Mouse (Mus musculus) midbrain, embryonic 10.5 days (tissue): ENCODE measurements around the gene Cyb561d2. TPM values are rescaled to one million over a fixed set of nuclear protein-coding genes. Genes with fewer than 3 reads are reported as not detected.
"Not testable (repeated sequence)": the region's sequence is repeated elsewhere in the genome, so short reads cannot be mapped to it uniquely, and the experiment has no call there.

Source experiments
- DNase-seq: peaks from one replicate; pipeline ENCODE4 v3.0.0-alpha.2; 2017; ENCODE audit warnings: low spot score
- H3K27ac ChIP-seq: fragments of 300-500 bp; sonication (generic); replicated peaks from 2 replicates; pipeline ENCODE4 v1.5.1; 2016; ENCODE audit warnings: mild to moderate bottlenecking
- H3K27me3 ChIP-seq: fragments of 300-500 bp; sonication (generic); 2 replicates; pipeline ENCODE4 v1.6.1; 2016; ENCODE audit warnings: low read depth, mild to moderate bottlenecking; ENCODE audit not compliant: poor library complexity, severe bottlenecking
- H3K36me3 ChIP-seq: fragments of 300-500 bp; sonication (generic); 2 replicates; pipeline ENCODE4 v1.6.1; 2016; ENCODE audit warnings: mild to moderate bottlenecking, moderate library complexity
- H3K4me1 ChIP-seq: fragments of 300-500 bp; sonication (generic); 2 replicates; pipeline ENCODE4 v1.6.1; 2016
- H3K4me3 ChIP-seq: fragments of 300-500 bp; sonication (generic); 2 replicates; pipeline ENCODE4 v1.5.1; 2016; ENCODE audit warnings: mild to moderate bottlenecking, moderate library complexity
- H3K9me3 ChIP-seq: fragments of 300-500 bp; sonication (generic); replicated peaks from 2 replicates; pipeline ENCODE4 v1.6.1; 2016; ENCODE audit warnings: mild to moderate bottlenecking
- WGBS: fragments of 180-500 bp; shearing (Covaris S2); methylation state at CpG from one replicate; pipeline ENCODE4 v1.1.7; 2016; 5-methylcytosine and 5-hydroxymethylcytosine counted together
- polyA plus RNA-seq: library from polyadenylated mRNA; unstranded; fragments of >200 nt; fragmentation: Nextera tagmentation; extraction: Ambion mirVana; gene quantifications from 2 replicates; pipeline ENCODE4 v1.2.1, GENCODE M21; 2016

The Cyb561d2 gene
- polyA plus RNA-seq, 1 experiment from 2014 or later: 20.5 TPM

- Histone ChIP-seq H3K4me3 (peak overlapping the region; percentile 66; the same call in 1 of the 2 replicates), H3K9me3 (no peaks in the 10 kb centered on the region), H3K27ac (0 out of 2 replicates have a peak overlapping the region, but pooled peaks have one; percentile 34), H3K36me3 (peaks cover 30% of the 10 kb centered on the region), H3K4me1 (peaks cover 67% of the 10 kb centered on the region), H3K27me3 (no peaks in the 10 kb centered on the region)
- DNase-seq: no peak
- 94% methylated on average over 14 of the region's 14 CpGs for WGBS
Measured at GRCm38 (mm10) chr9:107579023-107579900, 37.3 kb upstream of the Cyb561d2 start.

GRCm38 (mm10) chr9:107578587-107578986 is 36.6 kb upstream of the Cyb561d2 start, which contains the start of gene Naa80:
Gene Naa80, plus strand, starts transcription at chr9:107578887.
- 0 out of 2 replicates have a peak within 1 kb of the TSS, but pooled peaks have one; percentile 35 for H3K27ac ChIP-seq
- peaks cover 31% of the 10 kb centered on the region for H3K36me3 ChIP-seq
- 0 out of 2 replicates have a peak, but pooled peaks cover 2% of the 10 kb centered on the region for H3K9me3 ChIP-seq
- 81% methylated on average over 3 of the region's 3 CpGs for WGBS
- peaks cover 67% of the 10 kb centered on the region for H3K4me1 ChIP-seq
- H3K27me3 ChIP-seq: no peaks in the 10 kb centered on the region
- no peak for DNase-seq
- peak within 1 kb of the TSS; percentile 66; the same call in 1 of the 2 replicates for H3K4me3 ChIP-seq

- H3K27ac ChIP-seq: 0 out of 2 replicates have a peak overlapping the region, but pooled peaks have one; percentile 35
- 95% methylated on average over 10 of the region's 10 CpGs for WGBS
- peak overlapping the region; percentile 53; the same call in 1 of the 2 replicates for H3K4me3 ChIP-seq
- no peaks in the 10 kb centered on the region for H3K27me3 ChIP-seq
- no peak for DNase-seq
- peaks cover 67% of the 10 kb centered on the region for H3K4me1 ChIP-seq
- H3K36me3 ChIP-seq: peaks cover 31% of the 10 kb centered on the region
- 0 out of 2 replicates have a peak, but pooled peaks cover 6% of the 10 kb centered on the region for H3K9me3 ChIP-seq
Measured at GRCm38 (mm10) chr9:107577871-107578270, 35.9 kb upstream of the Cyb561d2 start.

GRCm38 (mm10) chr9:107576357-107577107 is 34.5 kb upstream of the Cyb561d2 start, which contains the start of gene Hyal1:
Gene Hyal1, plus strand, starts transcription at chr9:107576927.
- peak within 1 kb of the TSS; percentile 53 for H3K4me3 ChIP-seq
- peak; percentile 85 for DNase-seq
- 30% methylated on average over 16 of the region's 16 CpGs for WGBS
- peak within 1 kb of the TSS; percentile 81 for H3K27ac ChIP-seq
- peaks cover 66% of the 10 kb centered on the region for H3K4me1 ChIP-seq
- 0 out of 2 replicates have a peak, but pooled peaks cover 6% of the 10 kb centered on the region for H3K9me3 ChIP-seq
- H3K36me3 ChIP-seq: peaks cover 39% of the 10 kb centered on the region
- H3K27me3 ChIP-seq: no peaks in the 10 kb centered on the region

GRCm38 (mm10) chr9:107575579-107576356 is 33.8 kb upstream of the Cyb561d2 start:
- Histone ChIP-seq H3K27ac (peak overlapping the region; percentile 81), H3K27me3 (no peaks in the 10 kb centered on the region), H3K9me3 (0 out of 2 replicates have a peak, but pooled peaks cover 6% of the 10 kb centered on the region), H3K36me3 (peaks cover 46% of the 10 kb centered on the region), H3K4me1 (peaks cover 66% of the 10 kb centered on the region), H3K4me3 (no peak overlapping the region)
- WGBS: 87% methylated on average over 14 of the region's 14 CpGs
- DNase-seq: no peak

- Histone ChIP-seq H3K4me1 (peaks cover 59% of the 10 kb centered on the region), H3K36me3 (peaks cover 52% of the 10 kb centered on the region)
- H3K9me3 ChIP-seq: not testable (repeated sequence)
Measured at GRCm38 (mm10) chr9:107573774-107574173, 31.8 kb upstream of the Cyb561d2 start.

GRCm38 (mm10) chr9:107572327-107572662 is 30.3 kb upstream of the Cyb561d2 start:
- Histone ChIP-seq H3K36me3 (peaks cover 51% of the 10 kb centered on the region), H3K9me3 (0 out of 2 replicates have a peak, but pooled peaks cover 6% of the 10 kb centered on the region), H3K4me3 (peak overlapping the region; percentile 11), H3K27ac (no peak overlapping the region), H3K4me1 (peaks cover 59% of the 10 kb centered on the region), H3K27me3 (no peaks in the 10 kb centered on the region)
- 95% methylated on average over 2 of the region's 2 CpGs for WGBS
- DNase-seq: no peak

More at GRCm38 (mm10) chr9:107573774-107574173, 31.8 kb upstream of the Cyb561d2 start:
- not testable (repeated sequence) for H3K4me3 ChIP-seq, DNase-seq, H3K27me3 ChIP-seq, H3K27ac ChIP-seq
- WGBS: 75% methylated on average over 6 of the region's 6 CpGs

GRCm38 (mm10) chr9:107571534-107572326 is 29.7 kb upstream of the Cyb561d2 start:
- Histone ChIP-seq H3K36me3 (peaks cover 51% of the 10 kb centered on the region), H3K27ac (no peak overlapping the region), H3K27me3 (no peaks in the 10 kb centered on the region), H3K9me3 (0 out of 2 replicates have a peak, but pooled peaks cover 6% of the 10 kb centered on the region), H3K4me3 (peak overlapping the region; percentile 89), H3K4me1 (peaks cover 59% of the 10 kb centered on the region)
- 95% methylated on average over 22 of the region's 22 CpGs for WGBS
- no peak for DNase-seq

- 94% methylated on average over 21 of the region's 21 CpGs for WGBS
Measured at GRCm38 (mm10) chr9:107570845-107571244, 28.9 kb upstream of the Cyb561d2 start.

GRCm38 (mm10) chr9:107570016-107570415 is 28.0 kb upstream of the Cyb561d2 start:
- Histone ChIP-seq H3K4me3 (peak overlapping the region; percentile 89), H3K27ac (peak overlapping the region; percentile 98), H3K9me3 (0 out of 2 replicates have a peak, but pooled peaks cover 6% of the 10 kb centered on the region), H3K36me3 (peaks cover 64% of the 10 kb centered on the region), H3K4me1 (peaks cover 62% of the 10 kb centered on the region), H3K27me3 (no peaks in the 10 kb centered on the region)
- no peak for DNase-seq
- WGBS: 57% methylated on average over 13 of the region's 13 CpGs

More at GRCm38 (mm10) chr9:107570845-107571244, 28.9 kb upstream of the Cyb561d2 start:
- Histone ChIP-seq H3K9me3 (0 out of 2 replicates have a peak, but pooled peaks cover 6% of the 10 kb centered on the region), H3K27me3 (no peaks in the 10 kb centered on the region), H3K4me1 (peaks cover 59% of the 10 kb centered on the region), H3K27ac (peak overlapping the region; percentile 98; the same call in 1 of the 2 replicates), H3K4me3 (peak overlapping the region; percentile 89), H3K36me3 (peaks cover 58% of the 10 kb centered on the region)
- no peak for DNase-seq

- Histone ChIP-seq H3K36me3 (peaks cover 64% of the 10 kb centered on the region), H3K4me3 (peak overlapping the region; percentile 89)
- 1% methylated on average over 23 of the region's 23 CpGs for WGBS
Measured at GRCm38 (mm10) chr9:107569270-107569669, 27.3 kb upstream of the Cyb561d2 start.

More at GRCm38 (mm10) chr9:107569270-107569669, 27.3 kb upstream of the Cyb561d2 start:
- 0 out of 2 replicates have a peak, but pooled peaks cover 6% of the 10 kb centered on the region for H3K9me3 ChIP-seq
- peak overlapping the region; percentile 98 for H3K27ac ChIP-seq
- no peak for DNase-seq
- no peaks in the 10 kb centered on the region for H3K27me3 ChIP-seq
- H3K4me1 ChIP-seq: peaks cover 69% of the 10 kb centered on the region
